Mouse (Mus musculus) cerebellum, adult 9-10 months (tissue): Measurements from ENCODE around the gene Myo10.
A peak's percentile ranks its signal among the peaks of the same experiment; 100 is the strongest.

Experiments used
- DNase-seq: peaks from one replicate; pipeline ENCODE4 v3.0.0; 2022

Gene Myo10

GRCm38 (mm10) chr15:25771782-25772181 lies 149.5 kb downstream of the Myo10 start:
- no peak for DNase-seq

GRCm38 (mm10) chr15:25773711-25774513 lies 151.6 kb downstream of the Myo10 start:
- DNase-seq = peak; percentile 9

GRCm38 (mm10) chr15:25778937-25779336 lies 156.6 kb downstream of the Myo10 start:
- DNase-seq = no peak

GRCm38 (mm10) chr15:25779522-25780191 lies 157.3 kb downstream of the Myo10 start:
- DNase-seq = no peak

- DNase-seq = no peak
Observed at GRCm38 (mm10) chr15:25781053-25781452, 158.7 kb downstream of the Myo10 start.

GRCm38 (mm10) chr15:25785456-25786390 lies 163.4 kb downstream of the Myo10 start:
- no peak for DNase-seq

- no peak for DNase-seq
Observed at GRCm38 (mm10) chr15:25787406-25787805, 165.1 kb downstream of the Myo10 start.

- no peak for DNase-seq
Observed at GRCm38 (mm10) chr15:25787965-25788364, 165.6 kb downstream of the Myo10 start.

- DNase-seq = no peak
Observed at GRCm38 (mm10) chr15:25788565-25788964, 166.2 kb downstream of the Myo10 start.

- no peak for DNase-seq
Observed at GRCm38 (mm10) chr15:25789241-25789640, 166.9 kb downstream of the Myo10 start.

- no peak for DNase-seq
Observed at GRCm38 (mm10) chr15:25791660-25792353, 169.5 kb downstream of the Myo10 start.

GRCm38 (mm10) chr15:25794123-25794522 lies 171.8 kb downstream of the Myo10 start:
- DNase-seq = no peak

GRCm38 (mm10) chr15:25795496-25795895 lies 173.2 kb downstream of the Myo10 start:
- DNase-seq = no peak

GRCm38 (mm10) chr15:25796353-25796752 lies 174.0 kb downstream of the Myo10 start:
- no peak for DNase-seq

- DNase-seq = no peak
Observed at GRCm38 (mm10) chr15:25797179-25797578, 174.9 kb downstream of the Myo10 start.

- no peak for DNase-seq
Observed at GRCm38 (mm10) chr15:25797888-25798287, 175.6 kb downstream of the Myo10 start.

- DNase-seq = no peak
Observed at GRCm38 (mm10) chr15:25801726-25802125, 179.4 kb downstream of the Myo10 start.

GRCm38 (mm10) chr15:25802194-25802593 lies 179.9 kb downstream of the Myo10 start:
- no peak for DNase-seq

- no peak for DNase-seq
Observed at GRCm38 (mm10) chr15:25803111-25803510, 180.8 kb downstream of the Myo10 start.

GRCm38 (mm10) chr15:25805336-25806110 lies 183.2 kb downstream of the Myo10 start:
- DNase-seq = peak; percentile 73

- no peak for DNase-seq
Observed at GRCm38 (mm10) chr15:25806363-25806762, 184.0 kb downstream of the Myo10 start.

- no peak for DNase-seq
Observed at GRCm38 (mm10) chr15:25806878-25807277, 184.6 kb downstream of the Myo10 start.
